Mouse (Mus musculus): ENCODE results near the gene Lig3. TPM values are rescaled to one million over a fixed set of nuclear protein-coding genes. Genes with fewer than 3 reads are reported as not detected.

Gene Lig3
- polyA plus RNA-seq (2015; fragmentation: Nextera tagmentation; extraction: Ambion mirVana): 16.6 and 17.6 TPM in 2 replicates

DNA sequence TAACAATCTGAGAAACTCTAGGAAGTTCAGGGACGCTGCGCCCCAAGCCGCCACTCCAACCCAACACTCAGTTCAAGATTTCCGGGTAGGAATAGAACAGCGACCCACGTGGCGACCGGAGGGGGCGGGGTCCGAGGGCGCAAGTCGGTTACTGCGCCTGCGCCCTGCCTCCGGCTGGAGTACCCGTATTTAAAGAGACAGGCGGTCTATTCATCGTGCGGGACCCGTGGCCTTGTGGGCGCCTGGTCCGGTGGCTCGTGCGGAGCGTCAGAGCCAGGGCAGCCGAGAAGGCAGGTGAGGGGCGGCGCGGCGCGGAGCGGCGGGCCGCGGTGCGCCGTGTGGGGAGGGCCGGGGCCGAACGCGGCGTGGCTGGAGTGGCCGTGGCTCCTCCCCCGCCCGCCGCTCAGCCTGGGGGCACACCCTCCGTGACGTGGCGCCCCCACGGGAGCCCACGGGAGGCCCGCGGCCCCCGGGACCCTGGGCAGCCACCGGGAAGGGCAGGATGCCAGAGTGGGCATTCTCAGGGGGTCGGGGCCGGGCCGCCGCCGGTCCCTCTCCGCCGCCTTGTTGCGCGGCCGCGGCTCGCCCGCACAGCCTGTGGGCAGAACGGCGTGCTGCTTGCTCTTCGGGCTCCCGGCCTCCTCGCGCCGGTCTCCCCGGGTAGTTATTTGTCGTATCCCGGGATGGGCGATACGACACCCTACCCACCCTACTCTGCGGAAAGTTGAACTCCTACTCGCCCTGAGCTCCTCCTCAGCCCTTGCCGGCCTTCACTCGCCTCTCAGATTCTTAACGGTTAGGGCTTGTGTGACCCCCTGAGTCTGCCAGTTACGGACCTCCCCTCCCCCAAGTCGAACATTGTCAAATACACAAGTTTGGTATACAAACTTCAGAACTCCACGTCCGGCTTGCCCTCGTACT, at the start of gene Lig3:
TSS of gene Lig3 (plus strand) at position 126 of the 921 bp plus-strand sequence.
- ATAC-seq (replicated peaks; ENCODE audit: extremely low read depth, insufficient read depth, low FRiP score): peak; percentile 97
- Histone ChIP-seq H3K9me3 (replicated peaks; ENCODE audit: control insufficient read depth, low read length) (no peaks in the 10 kb centered on the region), H3K4me1 (ENCODE audit: control insufficient read depth, insufficient read depth, low read length) (peaks cover 16% of the 10 kb centered on the region), H3K4me3 (ENCODE audit: low read length) (peak within 1 kb of the TSS; percentile 95), H3K36me3 (ENCODE audit: control insufficient read depth, insufficient read depth) (peaks cover 20% of the 10 kb centered on the region), H3K27me3 (ENCODE audit: control insufficient read depth, insufficient read depth, low read length) (no peaks in the 10 kb centered on the region), H3K4me2 (ENCODE audit: low read depth, low read length) (peak within 1 kb of the TSS; percentile 89), H3K9ac (ENCODE audit: low read length) (peak within 1 kb of the TSS; percentile 99), H3K27ac (ENCODE audit: low read length) (peak within 1 kb of the TSS; percentile 94)
- under 1% methylated on average over 75 of the region's 90 CpGs for WGBS

DNA sequence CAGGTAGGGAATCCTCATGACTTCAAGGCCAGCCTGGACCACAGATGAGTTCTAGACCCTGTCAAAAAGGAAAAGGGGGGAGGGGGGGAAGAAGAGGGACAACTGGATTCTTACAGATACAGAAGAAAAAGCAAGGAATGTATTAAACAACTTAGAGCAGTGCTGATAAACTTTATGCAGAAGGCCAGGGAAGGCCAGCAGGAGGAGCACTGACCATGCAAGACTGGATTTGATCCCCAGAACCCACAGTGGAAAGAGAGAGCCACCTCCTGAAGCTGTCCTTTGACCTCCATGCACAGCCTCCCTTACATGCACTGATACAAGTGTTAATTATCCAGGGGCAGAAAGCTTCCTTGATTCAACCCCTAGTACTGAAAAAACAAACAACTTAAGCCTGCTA, 46.7 kb upstream of the Lig3 start:
- H3K27ac ChIP-seq (ENCODE audit: low read length): no peak overlapping the region
- no peak overlapping the region for H3K4me3 ChIP-seq (ENCODE audit: low read length)
- H3K4me2 ChIP-seq (ENCODE audit: low read depth, low read length): no peak overlapping the region
- no peaks in the 10 kb centered on the region for H3K27me3 ChIP-seq (ENCODE audit: control insufficient read depth, insufficient read depth, low read length)
- H3K9me3 ChIP-seq (replicated peaks; ENCODE audit: control insufficient read depth, low read length): no peaks in the 10 kb centered on the region
- H3K36me3 ChIP-seq (ENCODE audit: control insufficient read depth, insufficient read depth): no peaks in the 10 kb centered on the region
- no peak for ATAC-seq (replicated peaks; ENCODE audit: extremely low read depth, insufficient read depth, low FRiP score)
- no peak overlapping the region for H3K9ac ChIP-seq (ENCODE audit: low read length)
- H3K4me1 ChIP-seq (ENCODE audit: control insufficient read depth, insufficient read depth, low read length): no peaks in the 10 kb centered on the region

DNA sequence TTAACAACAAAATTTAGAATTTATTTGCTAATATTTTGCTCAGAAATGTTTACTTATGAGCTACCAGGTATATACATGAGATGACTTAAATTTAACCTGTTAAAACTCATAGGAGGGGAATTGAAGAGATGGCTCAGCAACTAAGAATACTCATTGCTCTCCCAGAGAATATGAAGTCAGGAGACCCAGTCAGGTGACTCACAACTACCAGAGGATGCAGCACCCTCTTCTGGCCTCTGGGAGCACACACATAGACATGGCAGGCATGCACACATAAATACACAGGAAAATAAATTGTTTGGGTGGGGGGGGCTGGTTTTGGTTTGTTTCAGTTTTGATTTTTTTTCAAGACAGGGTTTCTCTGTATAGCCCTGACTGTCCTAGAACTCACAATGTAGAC, 41.9 kb upstream of the Lig3 start:
- Histone ChIP-seq H3K4me2 (ENCODE audit: low read depth, low read length) (no peak overlapping the region), H3K4me3 (ENCODE audit: low read length) (no peak overlapping the region)

DNA sequence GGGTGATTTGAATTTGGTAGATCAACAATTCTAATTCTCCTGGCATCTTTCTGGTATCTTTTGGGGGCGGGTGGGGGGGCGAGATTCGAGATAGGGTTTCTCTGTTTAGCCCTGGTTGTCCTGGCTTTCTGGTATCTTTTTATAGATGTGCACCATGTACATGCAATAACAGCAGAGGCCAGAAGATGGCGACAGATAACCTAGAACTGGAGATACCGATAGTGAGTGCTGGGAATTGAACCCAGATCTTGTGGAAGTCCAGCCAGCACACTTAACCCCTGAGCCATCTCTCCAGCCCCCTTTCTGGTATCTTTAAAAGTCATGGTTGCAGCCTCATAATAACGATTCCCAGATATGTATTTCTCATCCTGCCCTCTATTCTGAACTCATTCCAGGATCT, 34.8 kb upstream of the Lig3 start:
- Histone ChIP-seq H3K9me3 (replicated peaks; ENCODE audit: control insufficient read depth, low read length) (0 out of 2 replicates have a peak, but pooled peaks cover 2% of the 10 kb centered on the region), H3K4me2 (ENCODE audit: low read depth, low read length) (no peak overlapping the region), H3K4me1 (ENCODE audit: control insufficient read depth, insufficient read depth, low read length) (no peaks in the 10 kb centered on the region), H3K27ac (ENCODE audit: low read length) (no peak overlapping the region), H3K27me3 (ENCODE audit: control insufficient read depth, insufficient read depth, low read length) (no peaks in the 10 kb centered on the region), H3K9ac (ENCODE audit: low read length) (no peak overlapping the region), H3K4me3 (ENCODE audit: low read length) (no peak overlapping the region), H3K36me3 (ENCODE audit: control insufficient read depth, insufficient read depth) (no peaks in the 10 kb centered on the region)
- 29% methylated on average over 6 of the region's 6 CpGs for WGBS
- ATAC-seq (replicated peaks; ENCODE audit: extremely low read depth, insufficient read depth, low FRiP score): no peak

More for the DNA sequence above, 41.9 kb upstream of the Lig3 start:
- Histone ChIP-seq H3K4me1 (ENCODE audit: control insufficient read depth, insufficient read depth, low read length) (no peaks in the 10 kb centered on the region), H3K36me3 (ENCODE audit: control insufficient read depth, insufficient read depth) (no peaks in the 10 kb centered on the region), H3K27ac (ENCODE audit: low read length) (no peak overlapping the region), H3K9ac (ENCODE audit: low read length) (no peak overlapping the region), H3K9me3 (replicated peaks; ENCODE audit: control insufficient read depth, low read length) (0 out of 2 replicates have a peak, but pooled peaks cover 2% of the 10 kb centered on the region), H3K27me3 (ENCODE audit: control insufficient read depth, insufficient read depth, low read length) (no peaks in the 10 kb centered on the region)
- ATAC-seq (replicated peaks; ENCODE audit: extremely low read depth, insufficient read depth, low FRiP score): no peak

DNA sequence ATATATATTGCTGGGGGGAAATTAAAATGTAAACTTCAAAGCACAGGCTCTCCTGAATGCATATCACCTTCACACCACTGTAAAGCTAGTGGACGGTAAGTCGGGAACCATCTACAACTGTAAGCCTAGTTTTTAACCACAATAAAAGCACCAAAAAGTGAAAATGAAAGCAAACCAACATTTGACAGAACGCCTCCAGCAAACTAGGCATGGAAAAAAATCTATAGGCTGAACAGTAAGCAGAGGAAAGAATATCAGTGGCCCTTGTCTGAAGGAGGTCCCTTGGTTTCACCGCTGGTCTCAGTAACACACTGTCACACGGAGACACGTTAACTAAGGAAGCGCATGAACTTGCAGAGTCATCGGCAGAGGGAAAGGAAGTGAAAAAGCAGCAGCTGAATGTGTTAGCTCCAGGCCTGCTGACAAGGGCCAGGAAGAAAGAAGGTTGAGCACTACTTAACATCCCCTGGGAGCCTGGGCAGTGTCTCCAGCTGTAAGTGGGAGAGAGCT, 34.0 kb upstream of the Lig3 start:
- no peaks in the 10 kb centered on the region for H3K4me1 ChIP-seq (ENCODE audit: control insufficient read depth, insufficient read depth, low read length)
- H3K4me2 ChIP-seq (ENCODE audit: low read depth, low read length): peak overlapping the region; percentile 42
- H3K27me3 ChIP-seq (ENCODE audit: control insufficient read depth, insufficient read depth, low read length): no peaks in the 10 kb centered on the region
- H3K4me3 ChIP-seq (ENCODE audit: low read length): peak overlapping the region; percentile 26
- no peak overlapping the region for H3K27ac ChIP-seq (ENCODE audit: low read length)
- peak overlapping the region; percentile 30; the same call in 1 of the 2 replicates for H3K9ac ChIP-seq (ENCODE audit: low read length)
- no peak for ATAC-seq (replicated peaks; ENCODE audit: extremely low read depth, insufficient read depth, low FRiP score)
- WGBS: 65% methylated on average over 8 of the region's 8 CpGs
- H3K36me3 ChIP-seq (ENCODE audit: control insufficient read depth, insufficient read depth): no peaks in the 10 kb centered on the region
- H3K9me3 ChIP-seq (replicated peaks; ENCODE audit: control insufficient read depth, low read length): 0 out of 2 replicates have a peak, but pooled peaks cover 2% of the 10 kb centered on the region

DNA sequence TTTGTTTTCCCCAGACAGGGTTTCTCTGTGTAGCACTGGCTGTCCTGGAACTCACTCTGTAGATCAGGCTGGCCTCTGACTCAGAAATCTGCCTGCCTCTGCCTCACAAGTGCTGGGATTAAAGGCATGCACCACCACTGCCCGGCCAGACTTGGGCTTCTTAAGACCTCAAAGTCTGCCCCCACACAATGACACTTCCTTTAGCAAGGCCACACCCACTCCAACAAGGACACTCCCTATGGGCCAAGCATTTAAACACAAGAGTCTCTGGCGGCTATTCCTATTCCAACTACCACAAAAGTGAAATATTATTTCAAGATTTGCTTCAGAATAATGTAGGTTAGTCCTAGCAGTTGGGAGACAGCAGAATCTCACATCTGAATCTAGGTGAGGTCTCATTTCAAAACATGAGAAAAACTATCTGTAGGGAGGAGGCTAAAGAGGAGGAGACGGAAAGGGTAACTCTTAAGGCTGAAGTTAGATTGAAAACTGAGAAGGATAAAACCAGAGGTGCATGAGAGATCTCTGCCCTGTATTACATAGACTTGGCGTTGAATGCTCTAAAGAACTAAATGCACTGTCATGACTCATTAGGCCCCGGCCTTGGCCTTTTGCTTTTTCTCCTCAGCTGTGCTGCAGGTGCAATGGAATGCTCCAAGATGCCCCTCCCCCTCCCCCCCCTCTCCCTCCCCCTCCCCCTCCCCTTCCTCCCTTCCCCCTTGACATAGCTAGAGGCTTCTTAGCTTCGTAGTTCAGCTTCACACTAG, 28.4 kb upstream of the Lig3 start:
- H3K9me3 ChIP-seq (replicated peaks; ENCODE audit: control insufficient read depth, low read length): no peaks in the 10 kb centered on the region
- H3K4me1 ChIP-seq (ENCODE audit: control insufficient read depth, insufficient read depth, low read length): no peaks in the 10 kb centered on the region
- no peak overlapping the region for H3K27ac ChIP-seq (ENCODE audit: low read length)
- no peak overlapping the region for H3K9ac ChIP-seq (ENCODE audit: low read length)
- no peaks in the 10 kb centered on the region for H3K36me3 ChIP-seq (ENCODE audit: control insufficient read depth, insufficient read depth)
- H3K4me3 ChIP-seq (ENCODE audit: low read length): no peak overlapping the region
- no peak overlapping the region for H3K4me2 ChIP-seq (ENCODE audit: low read depth, low read length)
- 71% methylated on average over 5 of the region's 6 CpGs for WGBS
- no peak for ATAC-seq (replicated peaks; ENCODE audit: extremely low read depth, insufficient read depth, low FRiP score)
- no peaks in the 10 kb centered on the region for H3K27me3 ChIP-seq (ENCODE audit: control insufficient read depth, insufficient read depth, low read length)

DNA sequence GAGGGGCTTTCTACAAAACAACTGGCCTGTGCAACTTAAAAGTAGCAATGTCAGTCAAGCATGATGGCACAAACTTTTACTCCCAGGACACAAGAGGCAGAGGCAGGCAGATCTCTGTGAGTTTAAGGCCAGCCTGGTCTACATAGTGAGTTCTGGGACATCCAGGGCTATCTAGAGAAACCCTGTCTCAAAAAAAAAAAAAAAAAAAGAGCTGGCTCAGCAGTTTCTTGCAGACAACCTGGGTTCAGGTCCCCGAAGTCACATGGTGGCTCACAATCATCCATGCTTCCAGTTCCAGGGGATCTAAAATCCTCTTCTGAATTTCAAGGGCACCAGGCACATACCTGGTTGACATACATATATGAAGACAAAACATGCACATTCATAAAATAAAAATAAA, 25.0 kb upstream of the Lig3 start:
- no peak overlapping the region for H3K4me3 ChIP-seq (ENCODE audit: low read length)
- no peaks in the 10 kb centered on the region; the same call in 1 of the 2 replicates for H3K27me3 ChIP-seq (ENCODE audit: control insufficient read depth, insufficient read depth, low read length)
- no peaks in the 10 kb centered on the region for H3K4me1 ChIP-seq (ENCODE audit: control insufficient read depth, insufficient read depth, low read length)
- no peaks in the 10 kb centered on the region for H3K9me3 ChIP-seq (replicated peaks; ENCODE audit: control insufficient read depth, low read length)
- no peak overlapping the region for H3K4me2 ChIP-seq (ENCODE audit: low read depth, low read length)
- 81% methylated on average over 1 of the region's 1 CpGs for WGBS
- H3K9ac ChIP-seq (ENCODE audit: low read length): no peak overlapping the region
- no peak overlapping the region for H3K27ac ChIP-seq (ENCODE audit: low read length)
- H3K36me3 ChIP-seq (ENCODE audit: control insufficient read depth, insufficient read depth): no peaks in the 10 kb centered on the region
- ATAC-seq (replicated peaks; ENCODE audit: extremely low read depth, insufficient read depth, low FRiP score): no peak

DNA sequence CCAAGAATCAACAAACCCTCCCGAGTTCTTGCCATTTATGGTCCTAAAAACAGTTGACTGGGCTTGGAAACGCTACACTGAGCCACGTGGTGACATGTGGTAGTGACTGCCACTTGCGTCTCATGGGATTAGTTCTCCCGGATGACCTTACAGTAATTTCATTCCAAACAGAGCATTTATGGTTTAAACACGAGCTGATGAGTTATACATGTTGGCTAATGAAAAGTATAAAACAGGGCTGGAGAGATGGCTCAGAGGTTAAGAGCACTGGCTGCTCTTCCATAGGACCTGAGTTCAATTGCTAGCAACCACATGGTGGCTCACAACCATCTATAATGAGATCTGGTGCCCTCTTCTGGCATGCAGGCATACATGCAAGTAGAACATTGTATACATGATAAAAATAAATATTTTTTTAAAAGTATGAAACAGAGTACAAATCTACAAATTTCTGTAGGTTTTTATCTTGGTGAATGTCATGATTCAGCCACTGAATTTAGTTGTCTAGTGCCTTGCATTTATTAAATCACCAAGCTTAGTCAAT, 18.6 kb upstream of the Lig3 start:
- ATAC-seq (replicated peaks; ENCODE audit: extremely low read depth, insufficient read depth, low FRiP score): no peak
- Histone ChIP-seq H3K9me3 (replicated peaks; ENCODE audit: control insufficient read depth, low read length) (peaks cover 3% of the 10 kb centered on the region; the same call in 1 of the 2 replicates), H3K4me3 (ENCODE audit: low read length) (no peak overlapping the region), H3K36me3 (ENCODE audit: control insufficient read depth, insufficient read depth) (0 out of 2 replicates have a peak, but pooled peaks cover 4% of the 10 kb centered on the region), H3K4me1 (ENCODE audit: control insufficient read depth, insufficient read depth, low read length) (peaks cover 19% of the 10 kb centered on the region), H3K4me2 (ENCODE audit: low read depth, low read length) (no peak overlapping the region), H3K27me3 (ENCODE audit: control insufficient read depth, insufficient read depth, low read length) (no peaks in the 10 kb centered on the region; the same call in 1 of the 2 replicates), H3K27ac (ENCODE audit: low read length) (no peak overlapping the region), H3K9ac (ENCODE audit: low read length) (no peak overlapping the region)
- WGBS: 82% methylated on average over 6 of the region's 6 CpGs

All from heart, embryonic 16.5 days (tissue).